Comparison of ENCODE assay signal across 28 mouse cellular contexts in genomic region chr7:129301622-129302021, GRCm38 (mm10). TPM values are rescaled to one million over a fixed set of nuclear protein-coding genes. Genes with fewer than 3 reads are reported as not detected.
DNase-seq lines count a peak whose midpoint lies in the region; ATAC-seq and TF ChIP-seq lines count a peak whose summit lies in the region.
"Had no signal": no experiment of that assay in that cellular context is flagged by ENCODE, and none has a peak within 500 bp of the region (broad histone marks: within the 10 kb centered on the region; RNA-seq: fewer than 3 reads in every experiment).

No protein-coding gene starts in this region.

- no peak overlapping the region for H3K9ac ChIP-seq in forebrain, embryonic 14.5 days (ENCODE audit: low read length)
- no peak overlapping the region for H3K9ac ChIP-seq in forebrain, embryonic 12.5 days
- no peak overlapping the region for H3K9ac ChIP-seq in liver, adult 2 months (ENCODE audit: low read depth, low read length)
- H3K9ac ChIP-seq in liver, embryonic 11.5 days (ENCODE audit: low read depth, low read length), result no peak overlapping the region
- H3K9ac ChIP-seq: heart, embryonic 13.5 days; hindbrain, embryonic 14.5 days had no signal

- no peaks in the 10 kb centered on the region for H3K4me1 ChIP-seq in forebrain, embryonic 14.5 days (ENCODE audit: control insufficient read depth, insufficient read depth, low read length)
- H3K4me1 ChIP-seq in forebrain, embryonic 12.5 days, result no peaks in the 10 kb centered on the region
- no peaks in the 10 kb centered on the region for H3K4me1 ChIP-seq in liver, adult 2 months (ENCODE audit: control insufficient read depth, insufficient read depth, low read length)
- H3K4me1 ChIP-seq in liver, embryonic 11.5 days (replicated peaks; ENCODE audit: control insufficient read depth, insufficient read depth, low read length), result no peaks in the 10 kb centered on the region
- H3K4me1 ChIP-seq: forebrain, embryonic 10.5 days; heart, embryonic 10.5 days; heart, embryonic 13.5 days had no signal

- H3K27ac ChIP-seq in forebrain, embryonic 14.5 days (ENCODE audit: low read depth, low read length), result no peak overlapping the region
- H3K27ac ChIP-seq in forebrain, embryonic 12.5 days, result no peak overlapping the region
- H3K27ac ChIP-seq in liver, adult 2 months (replicated peaks; ENCODE audit: insufficient read depth, low read depth, low read length), result no peak overlapping the region
- H3K27ac ChIP-seq in liver, embryonic 11.5 days (ENCODE audit: low read depth, low read length), result no peak overlapping the region
- H3K27ac ChIP-seq: forebrain, embryonic 10.5 days; heart, adult 2 months; heart, embryonic 10.5 days; heart, embryonic 13.5 days; hindbrain, embryonic 14.5 days; hindbrain, postnatal 0 days had no signal

- no peak overlapping the region for H3K4me3 ChIP-seq in forebrain, embryonic 14.5 days (ENCODE audit: low read depth, low read length)
- H3K4me3 ChIP-seq in forebrain, embryonic 12.5 days (replicated peaks), result no peak overlapping the region
- no peak overlapping the region for H3K4me3 ChIP-seq in liver, adult 2 months (ENCODE audit: insufficient read depth, low read depth, low read length)
- H3K4me3 ChIP-seq in liver, embryonic 11.5 days (ENCODE audit: low read depth, low read length), result no peak overlapping the region
- H3K4me3 ChIP-seq: forebrain, embryonic 10.5 days; heart, adult 2 months; heart, embryonic 10.5 days; heart, embryonic 13.5 days had no signal

- no peaks in the 10 kb centered on the region for H3K27me3 ChIP-seq in forebrain, embryonic 14.5 days (replicated peaks; ENCODE audit: control insufficient read depth, insufficient read depth, low read length)
- no peaks in the 10 kb centered on the region for H3K27me3 ChIP-seq in forebrain, embryonic 12.5 days
- no peaks in the 10 kb centered on the region for H3K27me3 ChIP-seq in liver, adult 2 months (ENCODE audit: control insufficient read depth, insufficient read depth, low read length)
- no peaks in the 10 kb centered on the region for H3K27me3 ChIP-seq in liver, embryonic 11.5 days (replicated peaks; ENCODE audit: control insufficient read depth, insufficient read depth, low read length)
- H3K27me3 ChIP-seq: heart, embryonic 13.5 days had no signal

- 91% methylated on average over 5 of the region's 5 CpGs for WGBS in forebrain, embryonic 14.5 days
- 91% methylated on average over 5 of the region's 5 CpGs for whole genome bisulfite sequencing in forebrain, embryonic 12.5 days
- 95% methylated on average over 5 of the region's 5 CpGs for WGBS in liver, adult 2 months
- WGBS in liver, embryonic 11.5 days, result 92% methylated on average over 5 of the region's 5 CpGs

- no peak for TF ChIP-seq CTCF in liver, adult 2 months (IDR thresholded peaks at IDR 0.05; ENCODE audit: low read depth, low read length)
- TF ChIP-seq CTCF in brain, embryonic 14.5 days (IDR thresholded peaks at IDR 0.05; ENCODE audit: borderline replicate concordance, extremely low read depth, insufficient read depth, insufficient read length), result no peak

- no peaks in the 10 kb centered on the region for H3K36me3 ChIP-seq in forebrain, embryonic 14.5 days (ENCODE audit: control insufficient read depth, insufficient read depth, low read length)
- no peaks in the 10 kb centered on the region for H3K36me3 ChIP-seq in forebrain, embryonic 12.5 days (replicated peaks)
- no peaks in the 10 kb centered on the region for H3K36me3 ChIP-seq in liver, adult 2 months (ENCODE audit: control insufficient read depth, insufficient read depth, low read length)
- H3K36me3 ChIP-seq in liver, embryonic 11.5 days (ENCODE audit: control insufficient read depth, insufficient read depth, low read length), result no peaks in the 10 kb centered on the region
- H3K36me3 ChIP-seq: forebrain, embryonic 10.5 days; heart, embryonic 10.5 days; heart, embryonic 13.5 days had no signal

- DNase-seq in forebrain, embryonic 14.5 days (ENCODE audit: low spot score), result peak; percentile 16
- DNase-seq in liver, adult 2 months (ENCODE audit: extremely low read depth, low read depth, low spot score), result peak; percentile 18
- DNase-seq in liver, embryonic 11.5 days (ENCODE audit: low spot score), result no peak
- DNase-seq in brain, embryonic 14.5 days (ENCODE audit: low read depth), result peak; percentile 32
- DNase-seq in layer of hippocampus, adult 18-20 months (ENCODE audit: low spot score in 2 of 2), result no peak
- DNase-seq: adrenal gland, postnatal 10 days; adrenal gland, postnatal 36 days; cerebellum, adult 18-20 months; cerebellum, adult 9-10 months; cerebellum, postnatal 14 days; gastrocnemius, postnatal 10 days; gastrocnemius, postnatal 36 days; heart, adult 2 months; heart, postnatal 14 days; heart, postnatal 4 days had no signal

- H3K79me2 ChIP-seq in liver, adult 2 months (ENCODE audit: control insufficient read depth, insufficient read depth, low read length), result no peaks in the 10 kb centered on the region

- no peak for ATAC-seq in forebrain, embryonic 14.5 days
- no peak for ATAC-seq in forebrain, embryonic 12.5 days (ENCODE audit: low FRiP score)
- ATAC-seq in liver, embryonic 11.5 days (replicated peaks; ENCODE audit: low FRiP score), result no peak
- ATAC-seq: activated CD4-positive, CD25-positive, alpha-beta regulatory T cell, adult 4 months; forebrain, embryonic 16.5 days; hindbrain, postnatal 0 days; inflammation-experienced regulatory T-cells, adult 6 months; intestine, embryonic 16.5 days had no signal

- no peak for TF ChIP-seq POLR2A in liver, adult 2 months (IDR thresholded peaks at IDR 0.05; ENCODE audit: extremely low read depth, insufficient read depth, low read length)
- TF ChIP-seq POLR2A in brain, embryonic 14.5 days (IDR thresholded peaks at IDR 0.05; ENCODE audit: borderline replicate concordance, extremely low read depth, insufficient read depth, insufficient read length, poor library complexity, severe bottlenecking), result no peak

- H3K9me3 ChIP-seq in forebrain, embryonic 14.5 days (replicated peaks; ENCODE audit: control insufficient read depth, low read length), result no peaks in the 10 kb centered on the region
- no peaks in the 10 kb centered on the region for H3K9me3 ChIP-seq in forebrain, embryonic 12.5 days
- H3K9me3 ChIP-seq in liver, embryonic 11.5 days (ENCODE audit: control insufficient read depth, low read length), result no peaks in the 10 kb centered on the region
- H3K9me3 ChIP-seq: forebrain, embryonic 10.5 days; heart, embryonic 10.5 days; heart, embryonic 13.5 days had no signal

- no peak overlapping the region for H3K4me2 ChIP-seq in forebrain, embryonic 14.5 days (ENCODE audit: low read length)
- H3K4me2 ChIP-seq in forebrain, embryonic 12.5 days, result no peak overlapping the region
- H3K4me2 ChIP-seq in liver, embryonic 11.5 days, result no peak overlapping the region
- H3K4me2 ChIP-seq: heart, embryonic 13.5 days; hindbrain, embryonic 14.5 days had no signal

RNA-seq across cellular contexts. Expression of gene Plpp4, which starts 44.8 kb away (rescaled TPM):
- 2.4 and 2.7 TPM in 2 replicates for polyA plus RNA-seq in forebrain, embryonic 14.5 days (2014; fragmentation: Nextera tagmentation; extraction: Ambion mirVana)
- 1.2 and 1.4 TPM in 2 replicates for polyA plus RNA-seq in forebrain, embryonic 12.5 days (2016; fragmentation: Nextera tagmentation; extraction: Ambion mirVana)
- total RNA-seq in liver, adult 2 months (2014; rRNA removed), result not detected in 2 replicates
- not detected in 2 replicates for polyA plus RNA-seq in liver, adult 2 months (2012; rRNA removed)
- polyA plus RNA-seq in liver, embryonic 11.5 days (2014; fragmentation: Nextera tagmentation; extraction: Ambion mirVana), result 0.56 TPM in 1 of 2 replicates, not detected in the other
- polyA plus RNA-seq in brain, embryonic 14.5 days (2012; rRNA removed), result 9.9 and 13.2 TPM in 2 replicates
- 10 to 100 TPM; 10.6 to 11.8 TPM for total RNA-seq in layer of hippocampus, adult 18-20 months (2021)
- total RNA-seq: adrenal gland, postnatal 36 days; ES-E14; gastrocnemius, adult 18-20 months; gastrocnemius, postnatal 36 days; granulocyte monocyte progenitor cell, adult 5-6 weeks; heart, adult 2 months; heart, postnatal 14 days; heart, postnatal 4 days had no signal
- polyA plus RNA-seq: activated CD4-positive, CD25-positive, alpha-beta regulatory T cell, adult 4 months; heart, adult 2 months; inflammation-experienced regulatory T-cells, adult 6 months had no signal

Comparison
In these comparisons a context has a peak if more than half of its experiments do, and no peak if none do; other contexts are left out.
1. DNase-seq: peak in forebrain, embryonic 14.5 days (single experiment), liver, adult 2 months (single experiment) and brain, embryonic 14.5 days (single experiment); none in liver, embryonic 11.5 days (single experiment) and layer of hippocampus, adult 18-20 months (0 of 2).